Mouse (Mus musculus) limb, embryonic 14.5 days (tissue): ENCODE measurements around the gene Zfp263. TPM values are rescaled to one million over a fixed set of nuclear protein-coding genes. Genes with fewer than 3 reads are reported as not detected.

Experiments used
- ATAC-seq: fragments of 200-750 bp; cut with Nextera tagmentation; 2 replicates; pipeline ENCODE4 v1.8.0; 2017; ENCODE audit warnings: low read depth, moderate number of reproducible peaks, moderate TSS enrichment; ENCODE audit not compliant: low FRiP score
- DNase-seq: peaks from one replicate; pipeline ENCODE4 v3.0.0-alpha.2; 2015; ENCODE audit warnings: low spot score
- H3K27ac ChIP-seq: fragments of 300-500 bp; sonication (generic); replicated peaks from 2 replicates; pipeline ENCODE4 v1.5.1; 2014; ENCODE audit warnings: low read depth, mild to moderate bottlenecking, low read length, moderate library complexity, mixed read lengths
- H3K27me3 ChIP-seq: fragments of 300-500 bp; sonication (generic); 2 replicates; pipeline ENCODE4 v1.6.1; 2014; ENCODE audit warnings: low read length, mixed read lengths; ENCODE audit not compliant: control insufficient read depth, insufficient read depth
- H3K36me3 ChIP-seq: fragments of 300-500 bp; sonication (generic); 2 replicates; pipeline ENCODE4 v1.6.1; 2014; ENCODE audit warnings: mild to moderate bottlenecking, low read length, moderate library complexity, mixed read lengths; ENCODE audit not compliant: control insufficient read depth, insufficient read depth
- H3K4me1 ChIP-seq: fragments of 300-500 bp; sonication (generic); 2 replicates; pipeline ENCODE4 v1.6.1; 2014; ENCODE audit warnings: antibody characterized with exemption, low read length, mixed read lengths; ENCODE audit not compliant: control insufficient read depth, insufficient read depth
- H3K4me2 ChIP-seq: fragments of 300-500 bp; sonication (generic); replicated peaks from 2 replicates; pipeline ENCODE4 v1.6.1; 2014; ENCODE audit warnings: low read depth, mild to moderate bottlenecking, low read length, moderate library complexity; ENCODE audit not compliant: severe bottlenecking
- H3K4me3 ChIP-seq: fragments of 300-500 bp; sonication (generic); replicated peaks from 2 replicates; pipeline ENCODE4 v1.5.1; 2014; ENCODE audit warnings: low read length
- H3K9ac ChIP-seq: fragments of 300-500 bp; sonication (generic); 2 replicates; pipeline ENCODE4 v1.6.1; 2014; ENCODE audit warnings: mild to moderate bottlenecking, low read depth, low read length, moderate library complexity; ENCODE audit not compliant: severe bottlenecking
- H3K9me3 ChIP-seq: fragments of 300-500 bp; sonication (generic); 2 replicates; pipeline ENCODE4 v1.6.1; 2016; ENCODE audit warnings: low read length; ENCODE audit not compliant: control insufficient read depth
- POLR2A ChIP-seq: fragments of 200-500 bp; IDR thresholded peaks from 2 replicates; pipeline ENCODE4 v1.8.0; 2012; ENCODE audit warnings: inconsistent platforms, mild to moderate bottlenecking, moderate library complexity, borderline replicate concordance; ENCODE audit not compliant: insufficient read depth, insufficient read length; ENCODE audit errors: extremely low read depth
- WGBS: fragments of 180-500 bp; shearing (Covaris S2); extraction: QIAGEN DNeasy Blood & Tissue Kit; methylation state at CpG from one replicate; pipeline ENCODE4 v1.1.7; 2014; 5-methylcytosine and 5-hydroxymethylcytosine counted together
- polyA plus RNA-seq, 2 experiments: library from polyadenylated mRNA; depleted of rRNA in 1 of 2; stranded (reverse) in 1 of 2; unstranded in 1 of 2; fragments of >200 nt; fragmentation: Nextera tagmentation in 1 of 2; extraction: Ambion mirVana in 1 of 2; gene quantifications; 2 replicates each; pipeline versions ENCODE4 v1.2.1 to v1.2.3; 2012 to 2014

Zfp263 gene
- polyA plus RNA-seq, 2 experiments, result 16.2 to 27.8 TPM

DNA sequence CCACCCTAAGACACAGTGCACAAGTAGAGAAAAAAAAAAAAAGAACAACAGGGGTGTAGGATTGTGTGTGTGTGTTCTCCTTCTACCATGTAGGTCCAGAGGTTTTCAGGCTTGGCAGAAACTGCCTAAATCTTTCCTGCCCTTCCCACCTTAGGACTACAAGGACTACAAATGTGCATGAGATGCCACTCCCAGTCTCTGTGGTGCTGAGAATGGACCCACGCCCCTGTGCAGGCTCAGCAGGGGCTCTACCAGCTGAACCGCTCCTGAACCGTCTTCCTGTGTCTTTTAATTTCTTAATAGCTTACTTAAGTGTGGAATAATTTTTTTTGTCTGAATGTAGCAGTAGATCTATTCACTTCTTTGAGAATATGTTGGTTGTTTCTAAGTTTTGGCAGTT is 34.1 kb downstream of the Zfp263 start:
- no peaks in the 10 kb centered on the region for H3K27me3 ChIP-seq
- no peaks in the 10 kb centered on the region for H3K4me1 ChIP-seq
- H3K9me3 ChIP-seq, result no peaks in the 10 kb centered on the region
- WGBS, result 65% methylated on average over 3 of the region's 3 CpGs
- no peak overlapping the region for H3K4me2 ChIP-seq
- ATAC-seq, result no peak
- no peak for DNase-seq
- TF ChIP-seq POLR2A, result no peak
- H3K27ac ChIP-seq, result no peak overlapping the region
- H3K4me3 ChIP-seq, result no peak overlapping the region
- no peaks in the 10 kb centered on the region for H3K36me3 ChIP-seq
- no peak overlapping the region for H3K9ac ChIP-seq

DNA sequence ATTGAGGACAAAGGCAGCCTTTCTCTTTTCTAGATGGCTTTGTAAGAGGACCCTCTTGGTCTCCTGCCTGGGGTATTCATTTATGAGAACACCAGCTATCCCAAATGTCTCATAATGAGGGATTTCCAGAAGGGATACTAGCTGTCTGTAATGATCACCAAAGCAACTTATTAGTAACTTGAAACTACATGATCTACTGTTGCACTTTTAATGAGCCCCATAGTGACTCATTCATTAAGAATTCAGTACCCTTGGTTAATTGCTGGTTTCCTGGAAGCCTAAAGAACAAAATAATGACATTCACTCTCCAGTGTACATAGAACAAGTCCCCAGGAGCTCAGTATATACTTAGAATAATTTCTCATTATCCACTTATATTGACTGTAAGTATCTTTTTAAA is 37.3 kb downstream of the Zfp263 start:
- TF ChIP-seq POLR2A, result no peak
- H3K27ac ChIP-seq, result no peak overlapping the region

DNA sequence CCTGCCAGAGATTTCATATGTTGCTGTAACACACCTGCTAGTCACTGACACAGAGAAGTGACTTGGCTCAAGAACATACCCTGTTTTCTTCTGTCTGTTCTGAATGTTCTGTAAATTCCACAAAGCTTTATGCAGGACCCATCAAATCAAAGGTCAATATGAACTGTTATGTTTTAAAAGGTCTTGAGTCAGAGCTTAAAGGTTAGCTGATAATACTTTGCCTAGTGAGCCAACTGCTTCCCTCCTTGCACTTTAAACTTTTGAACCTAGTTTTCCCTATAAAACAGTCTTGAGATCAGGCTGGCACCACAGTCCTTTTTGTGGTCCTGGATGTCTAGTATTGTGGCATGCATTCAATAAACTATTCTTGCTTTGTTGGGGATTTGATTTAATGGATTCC is 44.5 kb downstream of the Zfp263 start:
- no peak overlapping the region for H3K4me3 ChIP-seq
- no peak for DNase-seq
- H3K27me3 ChIP-seq, result no peaks in the 10 kb centered on the region
- H3K27ac ChIP-seq, result no peak overlapping the region
- no peak for ATAC-seq
- no peaks in the 10 kb centered on the region for H3K4me1 ChIP-seq
- no peak overlapping the region for H3K4me2 ChIP-seq
- H3K9me3 ChIP-seq, result no peaks in the 10 kb centered on the region
- no peak for TF ChIP-seq POLR2A
- H3K9ac ChIP-seq, result no peak overlapping the region
- H3K36me3 ChIP-seq, result no peaks in the 10 kb centered on the region

More for the DNA sequence above, 37.3 kb downstream of the Zfp263 start:
- no peaks in the 10 kb centered on the region for H3K4me1 ChIP-seq
- no peak overlapping the region for H3K4me2 ChIP-seq
- no peak for ATAC-seq
- DNase-seq, result no peak
- no peaks in the 10 kb centered on the region for H3K9me3 ChIP-seq
- no peaks in the 10 kb centered on the region for H3K36me3 ChIP-seq
- no peak overlapping the region for H3K4me3 ChIP-seq
- no peak overlapping the region for H3K9ac ChIP-seq
- no peaks in the 10 kb centered on the region for H3K27me3 ChIP-seq

Other genes starting within 250 kb of the Zfp263 start
- gene Olfr161, start 153.1 kb upstream of the Zfp263 start, polyA plus RNA-seq (2012; rRNA removed), result not detected in 2 replicates
- gene Olfr161, start 153.1 kb upstream of the Zfp263 start, polyA plus RNA-seq (2014; fragmentation: Nextera tagmentation; extraction: Ambion mirVana), result not detected in 2 replicates
- gene Mefv, start 26.0 kb upstream of the Zfp263 start, polyA plus RNA-seq (2012; rRNA removed), result 0.04 TPM in 1 of 2 replicates, not detected in the other
- 0.10 TPM in 1 of 2 replicates, not detected in the other for gene Mefv, start 26.0 kb upstream of the Zfp263 start, polyA plus RNA-seq (2014; fragmentation: Nextera tagmentation; extraction: Ambion mirVana)
- not detected in 2 replicates for gene Olfr15, start 86.8 kb downstream of the Zfp263 start, polyA plus RNA-seq (2012; rRNA removed)
- not detected in 2 replicates for gene Olfr15, start 86.8 kb downstream of the Zfp263 start, polyA plus RNA-seq (2014; fragmentation: Nextera tagmentation; extraction: Ambion mirVana)
- 2.7 and 3.0 TPM in 2 replicates for gene Zfp174, start 103.2 kb downstream of the Zfp263 start, polyA plus RNA-seq (2012; rRNA removed)
- 1.7 and 1.8 TPM in 2 replicates for gene Zfp174, start 103.2 kb downstream of the Zfp263 start, polyA plus RNA-seq (2014; fragmentation: Nextera tagmentation; extraction: Ambion mirVana)
- gene Naa60, start 128.3 kb downstream of the Zfp263 start, polyA plus RNA-seq (2012; rRNA removed), result 59.5 and 72.1 TPM in 2 replicates
- 62.2 and 63.0 TPM in 2 replicates for gene Naa60, start 128.3 kb downstream of the Zfp263 start, polyA plus RNA-seq (2014; fragmentation: Nextera tagmentation; extraction: Ambion mirVana)
- gene Zfp597, start 140.5 kb downstream of the Zfp263 start, polyA plus RNA-seq (2012; rRNA removed), result 5.1 and 7.0 TPM in 2 replicates
- 5.7 and 7.9 TPM in 2 replicates for gene Zfp597, start 140.5 kb downstream of the Zfp263 start, polyA plus RNA-seq (2014; fragmentation: Nextera tagmentation; extraction: Ambion mirVana)
- gene Gm20695, start 140.6 kb downstream of the Zfp263 start, polyA plus RNA-seq (2012; rRNA removed), result 0.37 and 0.78 TPM in 2 replicates
- gene Gm20695, start 140.6 kb downstream of the Zfp263 start, polyA plus RNA-seq (2014; fragmentation: Nextera tagmentation; extraction: Ambion mirVana), result 2.2 and 3.7 TPM in 2 replicates
- gene 1700037C18Rik, start 164.6 kb downstream of the Zfp263 start, polyA plus RNA-seq (2012; rRNA removed), result 3.2 and 6.8 TPM in 2 replicates
- 4.9 and 5.8 TPM in 2 replicates for gene 1700037C18Rik, start 164.6 kb downstream of the Zfp263 start, polyA plus RNA-seq (2014; fragmentation: Nextera tagmentation; extraction: Ambion mirVana)
- gene Cluap1, start 164.7 kb downstream of the Zfp263 start, polyA plus RNA-seq (2012; rRNA removed), result 17.3 and 28.1 TPM in 2 replicates
- gene Cluap1, start 164.7 kb downstream of the Zfp263 start, polyA plus RNA-seq (2014; fragmentation: Nextera tagmentation; extraction: Ambion mirVana), result 29.9 and 33.2 TPM in 2 replicates
- gene Nlrc3, start 232.5 kb downstream of the Zfp263 start, polyA plus RNA-seq (2012; rRNA removed), result 2.7 and 3.6 TPM in 2 replicates
- gene Nlrc3, start 232.5 kb downstream of the Zfp263 start, polyA plus RNA-seq (2014; fragmentation: Nextera tagmentation; extraction: Ambion mirVana), result 1.1 and 1.2 TPM in 2 replicates